Mouse (Mus musculus) granulocyte monocyte progenitor cell, adult 5-6 weeks (primary cell): ENCODE measurements around the gene Fam187a. TPM values are rescaled to one million over a fixed set of nuclear protein-coding genes. Genes with fewer than 3 reads are reported as not detected.
A peak's percentile ranks its signal among the peaks of the same experiment; 100 is the strongest.

Experiments
- ATAC-seq: replicated peaks from 2 replicates; pipeline ENCODE4 v1.8.0; 2016; ENCODE audit warnings: mild to moderate bottlenecking, moderate TSS enrichment, inconsistent platforms; ENCODE audit not compliant: poor library complexity, severe bottlenecking
- total RNA-seq, 2 experiments: library from RNA; stranded (forward) in 1 of 2; stranded (reverse) in 1 of 2; fragments of 200-712, 200-1000 nt in 1 of 2; fragments of >200 nt in 1 of 2; fragmentation: Nextera tagmentation in 1 of 2; gene quantifications; 2 replicates each; pipeline ENCODE4 v1.2.3; 2014 to 2017

The Fam187a gene
- total RNA-seq, 2 experiments from 2014 or later = not detected

DNA sequence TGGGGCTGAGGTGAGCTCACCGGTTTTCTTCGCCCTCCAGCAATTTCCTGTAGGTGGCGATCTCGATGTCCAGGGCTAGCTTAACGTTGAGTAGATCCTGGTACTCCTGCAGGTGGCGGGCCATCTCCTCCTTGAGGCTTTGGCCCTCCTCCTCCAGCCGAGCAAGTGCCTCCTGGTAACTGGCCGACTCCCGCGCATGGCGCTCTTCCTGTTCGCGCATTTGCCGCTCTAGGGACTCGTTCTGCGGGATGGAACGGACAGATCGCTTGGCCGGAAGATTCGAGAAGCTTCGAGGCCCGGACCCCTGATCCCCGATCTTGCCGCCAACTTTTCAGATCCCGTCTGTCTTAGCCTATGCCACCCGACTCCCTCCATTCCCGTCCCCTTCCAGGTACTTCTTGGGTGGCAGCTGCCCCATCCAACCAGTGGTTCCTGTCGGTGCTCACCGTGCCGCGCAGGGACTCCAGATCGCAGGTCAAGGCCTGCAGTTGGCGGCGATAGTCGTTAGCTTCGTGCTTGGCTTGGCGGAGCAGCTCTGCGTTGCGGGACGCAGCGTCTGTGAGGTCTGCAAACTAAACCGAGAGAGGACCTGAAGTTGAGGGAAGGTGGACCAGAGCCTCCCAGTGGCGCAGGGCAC, 8.2 kb downstream of the Fam187a start:
- peak; percentile 97 for ATAC-seq

DNA sequence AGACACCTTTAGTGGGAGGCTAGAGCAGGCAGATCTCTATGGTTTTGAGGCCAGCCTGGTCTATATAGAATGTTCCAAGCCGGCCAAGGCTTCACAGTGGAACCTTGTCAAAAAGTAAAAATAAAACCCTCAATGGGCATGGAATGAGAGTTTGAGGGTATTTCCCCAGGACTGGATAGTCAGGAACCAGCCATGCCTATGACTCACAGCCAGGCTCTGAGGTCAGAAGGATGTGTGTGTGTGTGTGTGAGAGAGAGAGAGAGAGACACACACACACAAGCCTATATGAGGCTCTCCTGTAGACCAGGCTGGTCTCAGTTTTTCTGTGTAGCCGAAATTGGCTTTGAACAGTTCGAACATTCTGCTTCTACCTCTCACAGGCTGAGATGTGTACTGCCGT, 9.7 kb downstream of the Fam187a start:
- ATAC-seq = no peak

DNA sequence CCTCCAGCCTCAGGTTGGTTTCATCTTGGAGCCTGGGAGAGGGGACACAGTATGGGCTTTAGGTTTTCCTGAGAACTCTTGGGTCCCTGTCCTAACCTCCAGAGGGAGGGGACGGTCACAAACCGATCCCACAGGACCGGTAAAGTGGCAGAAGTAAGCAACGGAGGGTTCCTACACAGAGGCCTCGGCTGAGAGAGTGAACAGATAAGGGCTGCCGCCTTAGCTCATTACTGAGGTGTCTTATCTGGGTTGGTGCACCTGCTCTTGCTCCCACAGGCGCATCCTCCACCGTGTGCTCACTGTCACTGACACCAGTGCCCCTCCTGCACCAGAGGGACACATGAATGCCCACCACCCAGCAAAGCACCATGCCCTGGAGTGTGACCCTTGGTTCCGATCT, 10.8 kb downstream of the Fam187a start:
- no peak for ATAC-seq

DNA sequence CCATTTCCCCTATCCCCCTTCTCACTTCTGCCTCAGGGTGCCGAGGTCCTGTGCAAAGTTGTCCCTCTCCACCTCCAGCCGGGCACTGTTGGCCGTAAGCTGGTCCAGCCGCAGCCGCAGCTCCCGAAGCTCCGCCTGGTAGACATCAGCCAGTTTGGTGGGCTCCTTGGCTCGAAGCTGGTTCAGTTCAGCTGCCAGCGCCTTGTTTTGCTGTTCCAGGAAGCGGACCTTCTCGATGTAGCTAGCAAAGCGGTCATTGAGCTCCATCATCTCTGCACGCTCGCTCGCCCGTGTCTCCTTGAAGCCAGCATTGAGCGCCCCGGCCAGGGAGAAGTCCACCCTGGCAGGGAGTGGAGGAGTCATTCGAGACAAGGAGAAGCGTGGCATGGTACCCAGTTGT, 11.7 kb downstream of the Fam187a start:
- ATAC-seq = no peak

DNA sequence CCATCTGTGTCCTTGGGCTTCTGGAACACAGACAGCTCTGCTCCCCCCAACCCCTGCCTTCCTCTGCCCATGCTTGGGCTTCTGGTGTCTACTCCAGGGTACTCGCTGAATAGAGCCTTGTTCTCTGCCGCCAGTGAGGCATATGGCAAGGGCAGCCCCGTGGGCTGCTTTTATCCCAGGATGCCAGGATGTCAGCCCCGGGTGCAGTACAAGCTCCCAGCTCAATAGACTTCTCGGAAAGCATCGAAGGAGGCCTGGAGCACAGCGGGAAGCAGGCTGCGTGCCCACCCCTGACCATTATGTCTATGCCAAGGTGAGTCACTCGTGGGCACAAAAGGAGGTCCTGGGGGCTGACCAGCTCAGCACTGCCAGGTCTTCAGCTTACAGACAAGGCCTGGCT, 13.4 kb downstream of the Fam187a start:
- ATAC-seq = no peak

DNA sequence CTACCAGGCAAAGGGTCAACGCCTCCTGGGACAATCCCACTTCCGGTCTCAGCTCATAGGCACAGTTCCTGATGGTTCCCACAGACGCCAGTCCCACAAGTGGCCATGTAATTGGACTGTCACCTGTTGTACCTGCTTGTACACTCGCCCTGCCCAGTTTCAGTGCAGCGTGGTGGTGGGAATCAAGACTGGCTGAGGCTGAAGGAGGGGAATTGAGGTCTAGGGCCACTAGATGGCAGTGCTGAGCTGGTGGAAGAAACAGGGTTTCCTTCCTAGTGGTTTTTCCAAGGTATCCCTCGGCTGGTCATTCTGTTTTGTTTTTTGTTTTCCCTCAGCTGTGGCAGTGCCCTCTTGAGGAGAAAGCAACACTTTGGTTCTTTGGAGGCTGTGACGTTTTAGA, 15.8 kb downstream of the Fam187a start, which contains the start of gene Gfap:
TSS of gene Gfap (minus strand) at position 150 of the 400 bp plus-strand sequence.
- peak; percentile 88 for ATAC-seq

DNA sequence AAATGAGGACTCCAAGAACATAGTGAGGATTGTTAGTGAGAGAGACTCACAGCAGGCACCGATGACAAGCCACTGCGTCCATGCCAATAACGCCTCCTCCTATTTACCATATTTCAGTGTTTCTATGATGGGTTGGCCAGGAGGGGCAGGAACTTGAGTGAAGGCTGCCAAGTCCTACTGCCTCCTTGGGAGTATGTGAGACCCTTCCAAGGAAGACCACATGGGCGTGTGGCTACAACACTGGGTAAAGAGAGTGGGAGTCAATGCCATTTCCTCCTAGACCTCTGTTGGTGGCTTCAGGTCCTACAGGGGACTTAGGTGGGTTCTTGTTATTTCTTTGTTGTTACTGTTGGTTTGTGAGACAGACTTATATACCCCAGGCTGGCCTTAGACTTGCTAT, 16.2 kb downstream of the Fam187a start:
- peak; percentile 16; the same call in 1 of the 2 replicates for ATAC-seq

DNA sequence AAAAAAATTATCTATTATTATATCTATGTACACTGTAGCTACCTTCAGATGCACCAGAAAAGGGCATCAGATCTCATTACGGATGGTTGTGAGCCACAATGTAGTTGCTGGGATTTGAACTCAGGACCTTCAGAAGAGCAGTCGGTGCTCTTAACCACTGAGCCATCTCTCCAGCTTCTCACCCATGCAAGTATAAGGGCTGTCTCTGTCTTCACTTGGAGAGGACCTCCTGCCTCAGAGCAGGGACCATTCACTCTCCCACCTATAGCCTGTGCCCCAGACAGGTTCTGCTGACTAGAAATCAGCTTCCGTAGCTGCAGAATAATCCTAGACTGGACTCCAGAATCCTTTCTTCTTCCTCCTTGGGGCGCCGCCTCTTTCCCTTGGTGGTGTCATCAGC, 17.1 kb downstream of the Fam187a start:
- no peak for ATAC-seq

DNA sequence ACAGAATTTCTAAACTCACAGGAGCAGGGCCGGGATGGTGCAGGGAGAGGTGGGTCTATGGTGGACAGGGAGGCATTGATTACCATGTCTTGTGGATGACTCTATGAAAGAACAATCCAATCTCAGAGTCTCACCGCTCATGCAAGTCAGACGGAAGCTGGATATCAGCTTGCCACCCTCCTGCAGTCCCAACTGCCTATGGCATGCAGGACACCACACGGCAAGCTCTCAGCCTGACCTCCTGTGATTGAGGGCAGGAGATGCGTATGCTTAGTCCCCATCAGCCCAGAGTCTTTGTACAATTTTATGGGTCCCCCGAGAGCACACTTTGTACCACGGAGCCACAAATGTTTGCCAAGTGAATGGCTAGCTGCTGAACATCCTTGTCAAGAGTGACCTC, 18.7 kb downstream of the Fam187a start:
- ATAC-seq = no peak

DNA sequence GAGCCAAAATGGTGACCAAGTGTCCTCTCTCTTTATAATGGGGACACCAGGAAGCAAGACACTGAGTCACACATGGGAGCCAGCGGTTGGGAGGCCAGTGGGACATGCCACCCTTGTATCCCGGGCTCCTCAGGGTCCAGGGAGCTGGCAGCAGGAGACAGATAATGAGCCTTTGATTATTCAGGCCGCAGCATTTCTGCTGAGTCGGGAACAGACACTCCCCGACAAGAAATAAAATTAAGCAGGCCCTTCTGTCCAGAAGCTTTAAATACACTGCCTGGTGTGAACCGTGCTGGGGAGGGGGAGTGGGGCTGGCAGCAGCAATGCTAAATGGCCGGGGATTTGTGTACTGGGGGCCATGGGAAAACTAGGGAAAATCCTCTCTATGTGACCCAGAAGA, 26.4 kb downstream of the Fam187a start:
- ATAC-seq = no peak

DNA sequence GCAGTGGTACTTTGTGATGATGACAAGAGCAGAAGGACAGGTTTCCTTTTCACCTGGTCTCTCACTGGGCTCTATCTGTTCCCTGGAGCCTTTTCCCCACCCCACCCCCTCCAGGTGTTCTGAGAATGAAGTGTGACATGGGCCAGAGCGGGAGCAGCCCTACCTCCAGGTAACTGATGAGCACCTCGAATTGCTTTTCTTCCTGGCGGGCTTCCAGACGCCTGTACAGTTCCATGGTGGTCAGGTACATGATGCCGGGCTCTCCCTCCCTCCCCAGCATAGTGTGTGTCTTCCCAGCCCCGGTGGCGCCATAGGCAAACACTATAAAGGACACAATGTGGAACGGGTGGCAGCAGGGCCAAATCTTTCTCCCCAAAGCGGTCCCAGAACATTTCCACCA, 30.4 kb downstream of the Fam187a start:
- ATAC-seq = no peak

DNA sequence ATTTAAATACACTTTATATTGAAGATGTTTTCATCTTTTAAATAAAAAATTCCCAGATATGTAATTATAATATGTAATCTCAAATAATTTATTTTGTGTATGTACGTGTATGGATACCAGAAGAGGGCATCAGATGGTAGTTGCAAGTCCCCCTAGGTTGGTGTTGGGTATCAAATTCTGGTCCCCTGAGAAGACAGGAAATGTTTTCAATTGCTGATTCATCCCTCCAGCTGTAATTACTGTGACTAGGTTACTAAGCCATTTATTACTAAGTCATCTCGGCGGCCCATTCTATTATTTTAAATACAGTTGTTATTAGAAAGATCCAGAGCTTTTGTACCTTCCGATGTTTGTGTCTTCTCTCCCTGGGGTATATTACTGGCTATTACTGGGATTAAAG, 33.1 kb downstream of the Fam187a start:
- no peak for ATAC-seq

DNA sequence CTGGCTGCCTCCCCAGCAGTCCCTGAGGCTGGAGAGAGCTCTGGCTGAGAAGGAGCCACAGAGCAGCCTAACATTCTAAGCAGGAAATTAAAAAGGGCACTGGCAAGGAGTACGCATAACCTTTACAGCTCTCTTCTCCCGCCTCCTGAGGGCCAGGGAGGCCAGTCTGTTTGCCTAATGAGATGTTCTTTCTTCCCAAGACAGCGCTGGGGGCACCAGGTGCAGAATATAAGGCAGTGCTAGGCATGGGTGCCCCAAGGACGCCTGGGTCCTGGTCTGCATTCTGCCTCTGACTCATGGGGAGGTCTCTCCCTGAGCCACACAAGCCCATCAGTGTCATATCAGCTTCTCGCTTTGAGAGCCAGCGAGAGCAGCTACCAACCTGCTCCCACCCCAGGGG, 36.5 kb downstream of the Fam187a start:
- ATAC-seq = no peak

DNA sequence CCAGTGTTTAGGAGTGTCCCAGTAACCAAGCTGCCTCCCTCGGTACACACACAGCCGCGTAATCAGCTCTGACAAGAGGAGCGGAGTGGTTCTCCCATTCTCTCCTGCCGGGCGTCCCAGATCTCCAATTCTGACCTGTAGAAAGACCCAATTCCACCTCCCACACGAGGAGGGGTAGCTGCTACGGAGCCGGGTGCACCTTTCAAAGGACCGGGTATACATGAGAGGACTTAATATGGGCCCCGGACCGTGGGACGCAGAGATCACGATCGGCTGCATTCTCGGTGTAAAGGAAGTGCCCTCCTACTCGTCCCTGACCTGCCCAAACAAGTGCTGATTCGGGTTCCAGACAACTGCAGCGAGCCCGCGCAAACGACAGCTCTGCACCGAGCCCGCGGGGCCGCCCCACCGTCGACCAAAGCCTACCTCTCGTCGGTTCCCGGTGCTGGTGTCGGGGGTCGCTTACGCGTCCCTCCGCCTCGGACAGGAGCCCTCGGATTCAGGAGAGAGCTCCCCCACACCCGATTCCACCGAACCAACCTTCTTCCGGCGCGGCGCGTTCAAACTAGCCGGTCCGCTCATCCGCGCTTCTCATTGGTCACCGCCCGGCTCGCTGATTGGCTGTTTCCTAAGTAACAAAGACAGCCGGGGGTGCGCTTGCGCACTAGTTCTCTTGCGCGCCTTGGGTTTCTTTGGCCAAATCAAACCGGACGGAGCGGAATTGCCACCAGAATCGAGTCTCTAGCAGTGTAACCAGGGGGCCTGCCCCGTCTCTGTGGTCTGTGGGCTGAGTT, 39.8 kb downstream of the Fam187a start, which contains the start of gene Kif18b:
TSS of gene Kif18b (minus strand) at position 568 of the 794 bp plus-strand sequence.
- ATAC-seq = peak; percentile 89

DNA sequence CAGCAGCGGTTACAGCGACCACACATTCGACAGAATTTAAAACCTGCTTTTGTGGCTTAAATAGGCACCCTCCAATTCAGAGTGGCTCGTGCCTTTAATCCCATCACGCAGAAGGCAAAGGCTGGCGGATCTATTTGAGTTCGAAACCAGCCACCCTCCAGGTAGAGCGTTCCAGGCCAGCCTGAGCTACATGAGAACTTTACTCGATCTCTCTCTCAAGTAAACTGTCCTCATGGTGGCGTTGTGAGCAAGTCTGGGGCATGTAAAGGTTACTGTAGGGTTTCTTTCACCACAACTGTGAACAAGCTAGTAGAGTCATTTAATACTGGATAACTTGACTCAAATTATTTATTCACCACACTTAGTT, 40.4 kb downstream of the Fam187a start:
- peak; percentile 66 for ATAC-seq

DNA sequence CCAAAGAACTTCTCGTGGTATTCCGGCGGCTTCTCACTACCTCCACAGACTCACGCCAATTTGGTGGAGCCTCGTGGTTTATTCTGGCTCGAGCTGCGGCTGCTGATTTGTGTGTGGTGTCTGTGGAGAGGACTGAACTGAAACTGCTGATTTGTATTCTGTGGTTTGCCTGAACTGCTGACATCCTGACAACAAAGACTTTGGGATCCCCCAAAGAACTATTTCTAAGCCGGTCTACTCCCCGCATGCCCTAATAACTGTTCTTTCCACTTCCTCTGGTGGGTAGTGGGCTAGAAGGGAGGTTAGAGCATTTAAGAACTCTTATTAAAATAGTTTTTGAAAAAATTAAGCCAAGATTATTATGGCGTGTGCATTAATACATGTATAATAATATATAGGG, 45.7 kb downstream of the Fam187a start:
- no peak for ATAC-seq

DNA sequence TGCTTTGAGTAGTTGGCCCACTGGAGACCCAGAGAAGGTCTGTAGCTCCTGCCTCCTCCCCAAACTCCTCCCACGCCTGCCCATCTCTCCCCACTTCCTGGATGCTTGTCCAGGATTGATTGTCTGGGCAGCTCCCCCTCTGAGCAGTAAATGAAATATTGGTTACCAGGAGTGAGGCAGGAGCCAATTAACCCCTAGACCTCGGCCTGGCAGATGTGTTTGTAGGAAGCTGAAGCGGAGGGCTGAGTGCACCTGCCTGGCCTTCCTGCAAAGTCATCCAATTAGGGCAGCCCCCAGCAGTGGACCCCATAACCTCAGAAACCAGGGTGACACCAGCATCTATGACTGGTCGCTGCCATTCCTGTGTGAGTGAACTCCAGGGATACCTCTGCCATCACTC, 51.3 kb downstream of the Fam187a start:
- ATAC-seq = no peak

Other genes with a start within 250 kb of the Fam187a start
- gene Meioc, start 221.5 kb upstream of the Fam187a start, total RNA-seq (2014; fragmentation: Nextera tagmentation) = not detected in 2 replicates
- not detected in 2 replicates for gene Meioc, start 221.5 kb upstream of the Fam187a start, total RNA-seq (2017)
- gene Ccdc43, start 187.4 kb upstream of the Fam187a start, total RNA-seq (2014; fragmentation: Nextera tagmentation) = 15.5 and 16.9 TPM in 2 replicates
- gene Ccdc43, start 187.4 kb upstream of the Fam187a start, total RNA-seq (2017) = 33.5 and 42.8 TPM in 2 replicates
- gene Adam11, start 123.7 kb upstream of the Fam187a start, total RNA-seq (2014; fragmentation: Nextera tagmentation) = 9.4 TPM in 1 of 2 replicates, not detected in the other
- 0.17 TPM in 1 of 2 replicates, not detected in the other for gene Adam11, start 123.7 kb upstream of the Fam187a start, total RNA-seq (2017)
- not detected in 2 replicates for gene Gjc1, start 65.5 kb upstream of the Fam187a start, total RNA-seq (2014; fragmentation: Nextera tagmentation)
- gene Gjc1, start 65.5 kb upstream of the Fam187a start, total RNA-seq (2017) = not detected in 2 replicates
- not detected in 2 replicates for gene Higd1b, start 49.3 kb upstream of the Fam187a start, total RNA-seq (2014; fragmentation: Nextera tagmentation)
- not detected in 2 replicates for gene Higd1b, start 49.3 kb upstream of the Fam187a start, total RNA-seq (2017)
- gene Eftud2, start 4.2 kb upstream of the Fam187a start, total RNA-seq (2014; fragmentation: Nextera tagmentation) = 158 and 236 TPM in 2 replicates
- gene Eftud2, start 4.2 kb upstream of the Fam187a start, total RNA-seq (2017) = 175 and 193 TPM in 2 replicates
- gene Ccdc103, start 4.0 kb upstream of the Fam187a start, total RNA-seq (2014; fragmentation: Nextera tagmentation) = not detected in 2 replicates
- gene Ccdc103, start 4.0 kb upstream of the Fam187a start, total RNA-seq (2017) = not detected in 2 replicates
- not detected in 2 replicates for gene Gfap, start 15.7 kb downstream of the Fam187a start, total RNA-seq (2014; fragmentation: Nextera tagmentation)
- gene Gfap, start 15.7 kb downstream of the Fam187a start, total RNA-seq (2017) = not detected in 2 replicates
- gene Kif18b, start 40.0 kb downstream of the Fam187a start, total RNA-seq (2014; fragmentation: Nextera tagmentation) = 4.9 and 11.6 TPM in 2 replicates
- 19.9 and 22.6 TPM in 2 replicates for gene Kif18b, start 40.0 kb downstream of the Fam187a start, total RNA-seq (2017)
- gene C1ql1, start 61.5 kb downstream of the Fam187a start, total RNA-seq (2014; fragmentation: Nextera tagmentation) = not detected in 2 replicates
- gene C1ql1, start 61.5 kb downstream of the Fam187a start, total RNA-seq (2017) = not detected in 2 replicates
- 39.2 and 44.9 TPM in 2 replicates for gene Nmt1, start 143.0 kb downstream of the Fam187a start, total RNA-seq (2014; fragmentation: Nextera tagmentation)
- gene Nmt1, start 143.0 kb downstream of the Fam187a start, total RNA-seq (2017) = 54.1 and 58.9 TPM in 2 replicates
- 30.5 and 40.9 TPM in 2 replicates for gene Dcakd, start 143.2 kb downstream of the Fam187a start, total RNA-seq (2014; fragmentation: Nextera tagmentation)
- 14.3 and 17.0 TPM in 2 replicates for gene Dcakd, start 143.2 kb downstream of the Fam187a start, total RNA-seq (2017)
- 0.41 TPM in 1 of 2 replicates, not detected in the other for gene Plcd3, start 216.5 kb downstream of the Fam187a start, total RNA-seq (2014; fragmentation: Nextera tagmentation)
- gene Plcd3, start 216.5 kb downstream of the Fam187a start, total RNA-seq (2017) = 3.2 TPM in 1 of 2 replicates, not detected in the other
- 4.8 and 9.6 TPM in 2 replicates for gene Acbd4, start 216.5 kb downstream of the Fam187a start, total RNA-seq (2014; fragmentation: Nextera tagmentation)
- gene Acbd4, start 216.5 kb downstream of the Fam187a start, total RNA-seq (2017) = 5.8 and 10.7 TPM in 2 replicates
- gene Hexim1, start 231.1 kb downstream of the Fam187a start, total RNA-seq (2014; fragmentation: Nextera tagmentation) = 9.7 and 13.5 TPM in 2 replicates
- 28.7 and 31.0 TPM in 2 replicates for gene Hexim1, start 231.1 kb downstream of the Fam187a start, total RNA-seq (2017)
- gene Hexim2, start 247.3 kb downstream of the Fam187a start, total RNA-seq (2014; fragmentation: Nextera tagmentation) = 2.6 and 6.4 TPM in 2 replicates
- gene Hexim2, start 247.3 kb downstream of the Fam187a start, total RNA-seq (2017) = 1.3 and 3.4 TPM in 2 replicates